Mouse (Mus musculus) ES-E14 (cell line): ENCODE data around the gene Znrd1as. TPM values are rescaled to one million over a fixed set of nuclear protein-coding genes. Genes with fewer than 3 reads are reported as not detected.

Experiments used
- DNase-seq: peaks from one replicate; pipeline ENCODE4 v3.0.0-alpha.2; 2013; ENCODE audit warnings: low read depth, low spot score
- H3K27ac ChIP-seq: 2 replicates; pipeline ENCODE4 v1.5.1; 2012; ENCODE audit warnings: low read depth, mild to moderate bottlenecking, low read length, moderate library complexity, mixed read lengths; ENCODE audit not compliant: poor library complexity, insufficient read depth, severe bottlenecking
- H3K36me3 ChIP-seq: 2 replicates; pipeline ENCODE4 v1.6.1; 2012; ENCODE audit warnings: mild to moderate bottlenecking, low read length, moderate library complexity, mixed read lengths; ENCODE audit not compliant: control insufficient read depth, poor library complexity, insufficient read depth, severe bottlenecking
- H3K4me1 ChIP-seq, 2 experiments: fragments of 150-350 bp in 1 of 2; sonication (generic) in 1 of 2; 2 replicates each; pipeline ENCODE4 v1.6.1; 2012; ENCODE audit warnings: low read length in 2 of 2, mild to moderate bottlenecking in 1 of 2, mixed read lengths in 1 of 2; ENCODE audit not compliant: control insufficient read depth in 2 of 2, insufficient read depth in 2 of 2, poor library complexity in 1 of 2
- H3K4me3 ChIP-seq, 2 experiments: fragments of 150-350 bp in 1 of 2; sonication (generic) in 1 of 2; 2 replicates each; pipeline ENCODE4 v1.5.1; 2012; ENCODE audit warnings: low read length in 2 of 2, low read depth in 1 of 2, mild to moderate bottlenecking in 1 of 2, mixed read lengths in 1 of 2; ENCODE audit not compliant: insufficient read depth in 1 of 2, poor library complexity in 1 of 2, severe bottlenecking in 1 of 2
- H3K9ac ChIP-seq: 2 replicates; pipeline ENCODE4 v1.6.1; 2012; ENCODE audit warnings: low read depth, mild to moderate bottlenecking, low read length, mixed read lengths; ENCODE audit not compliant: poor library complexity, insufficient read depth, severe bottlenecking
- H3K9me3 ChIP-seq: fragments of 150-350 bp; sonication (generic); 2 replicates; pipeline ENCODE4 v1.6.1; 2012; ENCODE audit warnings: low read depth, mild to moderate bottlenecking, low read length; ENCODE audit not compliant: control insufficient read depth, insufficient read depth
- CHD2 ChIP-seq: IDR thresholded peaks from 2 replicates; pipeline ENCODE4 v1.6.1; 2014; ENCODE audit warnings: mild to moderate bottlenecking, low read depth, low read length, inconsistent platforms
- HCFC1 ChIP-seq: IDR thresholded peaks from 2 replicates; pipeline ENCODE4 v1.6.1; 2012; ENCODE audit warnings: low read length, inconsistent platforms, borderline replicate concordance; ENCODE audit not compliant: insufficient read depth
- MAFK ChIP-seq: IDR thresholded peaks from 2 replicates; pipeline ENCODE4 v1.6.1; 2014; ENCODE audit warnings: mild to moderate bottlenecking, low read depth, low read length, inconsistent platforms; ENCODE audit not compliant: insufficient read depth
- ZC3H11A ChIP-seq: IDR thresholded peaks from 2 replicates; pipeline ENCODE4 v1.6.1; 2012; ENCODE audit warnings: low read depth, mild to moderate bottlenecking, inconsistent platforms, low read length, borderline replicate concordance
- ZNF384 ChIP-seq: IDR thresholded peaks from 2 replicates; pipeline ENCODE4 v1.6.1; 2012; ENCODE audit warnings: low read depth, low read length, inconsistent platforms
- in situ Hi-C, 2 experiments: fragments of 600-800 bp; cut with MboI; formaldehyde crosslinking; loops; one replicate each; pipeline ENCODE4 v1.15.1; 2025; ENCODE audit warnings: low sequenced_read_pairs in 2 of 2, inconsistent platforms in 1 of 2; ENCODE audit not compliant: unreplicated experiment in 2 of 2
- total RNA-seq: library from RNA; depleted of rRNA; stranded (reverse); fragments of 300-350 nt; gene quantifications from 2 replicates; pipeline ENCODE4 v1.2.3, GENCODE M21; 2012

Znrd1as gene
- total RNA-seq, 1 experiment = 15.1 TPM

DNA sequence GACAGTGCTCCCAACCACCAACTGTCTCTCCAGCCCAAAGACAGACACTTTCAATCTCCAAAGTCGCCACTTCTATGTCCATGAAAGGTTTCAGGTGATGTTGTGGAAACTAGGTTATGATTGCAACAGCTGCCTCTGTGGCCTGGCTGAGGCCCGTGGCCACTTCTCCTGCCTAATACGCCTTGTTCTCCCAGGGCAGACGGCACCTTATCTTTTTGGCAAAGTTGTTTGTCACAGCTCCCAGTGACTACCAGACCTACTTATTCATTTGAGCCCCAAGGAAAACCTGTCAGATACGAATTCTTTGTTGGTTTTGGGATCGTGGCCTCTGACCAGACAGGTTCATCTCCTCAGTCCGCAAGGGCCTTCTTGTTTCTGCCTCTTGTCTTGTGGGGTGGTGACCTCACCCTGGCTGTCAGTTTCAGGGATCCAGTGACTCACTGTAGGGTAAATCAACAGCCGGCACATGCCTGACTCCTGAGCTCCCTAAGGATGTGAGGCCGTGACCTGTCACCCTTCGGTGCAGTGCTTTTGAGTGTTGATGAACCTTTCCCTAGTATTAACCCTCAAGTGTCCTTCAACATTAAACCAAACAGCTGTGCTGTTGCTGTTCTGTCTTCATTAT is 30.8 kb upstream of the Znrd1as start:
- Histone ChIP-seq H3K4me1 (peaks cover 4 to 14% of the 10 kb centered on the region in 2 experiments; a peak in 3 of 4 replicates), H3K27ac (no peak overlapping the region), H3K4me3 (no peak overlapping the region), H3K36me3 (no peaks in the 10 kb centered on the region), H3K9ac (no peak overlapping the region), H3K9me3 (no peaks in the 10 kb centered on the region)
- DNase-seq = no peak
- TF ChIP-seq ZNF384 = no peak
- TF ChIP-seq HCFC1 = no peak
- no peak for TF ChIP-seq CHD2
- no peak for TF ChIP-seq MAFK
- TF ChIP-seq ZC3H11A = no peak
- in situ Hi-C loops = no loop called here

DNA sequence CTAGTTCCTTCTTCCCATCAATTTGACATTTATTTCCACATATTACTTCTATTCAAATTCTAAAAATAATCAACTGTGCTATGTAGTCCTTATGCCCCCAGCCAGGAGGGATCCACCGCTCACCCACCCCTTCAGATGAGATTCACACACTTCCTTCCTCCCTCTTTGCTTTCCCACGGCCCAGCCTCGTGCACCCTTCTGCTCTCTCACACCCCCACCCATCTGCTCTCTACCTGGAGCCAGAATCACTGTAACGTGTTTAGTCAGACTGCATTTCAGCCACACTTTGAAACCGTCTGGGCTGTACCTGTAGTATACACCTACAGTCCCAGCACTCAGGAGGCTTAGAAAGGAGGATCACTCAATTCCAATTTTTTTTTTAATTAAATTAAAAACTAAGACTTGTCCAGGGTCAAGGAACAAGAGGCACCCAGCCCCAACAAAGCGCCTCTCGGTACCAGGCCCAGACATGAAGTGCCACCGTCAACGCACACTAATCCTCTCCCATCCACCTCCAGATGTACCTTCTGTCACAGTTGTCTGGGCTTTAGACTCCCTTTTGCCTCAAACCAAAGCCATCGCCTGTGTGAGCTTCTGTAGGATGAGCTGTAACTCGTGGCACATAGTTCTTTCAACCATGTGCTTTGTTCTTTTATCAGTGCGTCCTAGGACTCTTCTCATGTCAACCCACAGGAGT is 29.0 kb upstream of the Znrd1as start:
- TF ChIP-seq ZC3H11A (no peak), HCFC1 (no peak), ZNF384 (no peak), MAFK (no peak), CHD2 (no peak)
- in situ Hi-C loops = no loop called here
- no peaks in the 10 kb centered on the region for H3K9me3 ChIP-seq
- no peak overlapping the region for H3K4me3 ChIP-seq
- DNase-seq = no peak
- no peak overlapping the region for H3K9ac ChIP-seq
- no peak overlapping the region; the same call in 1 of the 2 replicates for H3K27ac ChIP-seq
- H3K4me1 ChIP-seq = peaks cover 6 to 17% of the 10 kb centered on the region in 2 experiments; a peak in 3 of 4 replicates
- H3K36me3 ChIP-seq = no peaks in the 10 kb centered on the region

DNA sequence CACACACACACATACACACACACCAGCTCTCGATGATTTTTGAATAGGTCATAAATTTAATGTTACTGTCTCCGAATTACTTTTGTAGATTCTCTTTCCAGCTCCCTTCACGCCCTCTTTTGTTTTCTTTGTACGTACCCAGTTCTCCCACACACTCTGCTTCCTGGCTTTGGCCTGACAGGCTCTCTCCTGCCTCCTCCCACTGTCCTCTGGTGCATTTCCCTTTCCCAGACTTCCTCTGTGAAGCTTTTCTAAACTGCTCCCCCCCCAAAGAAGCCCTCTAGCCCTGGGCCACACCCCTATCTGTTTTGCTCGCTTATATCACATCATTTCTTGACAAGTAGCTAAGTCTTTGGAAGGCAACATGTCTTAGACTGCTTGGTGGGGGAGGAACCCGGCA is 28.2 kb upstream of the Znrd1as start:
- TF ChIP-seq HCFC1 (no peak), MAFK (no peak), ZC3H11A (no peak), CHD2 (no peak), ZNF384 (no peak)
- in situ Hi-C loops = no loop called here
- DNase-seq = no peak
- no peaks in the 10 kb centered on the region for H3K9me3 ChIP-seq
- peaks cover 6 to 17% of the 10 kb centered on the region in 2 experiments; a peak in 3 of 4 replicates for H3K4me1 ChIP-seq
- no peak overlapping the region for H3K27ac ChIP-seq
- no peak overlapping the region for H3K9ac ChIP-seq
- H3K36me3 ChIP-seq = no peaks in the 10 kb centered on the region
- H3K4me3 ChIP-seq = 0 out of 4 replicates have a peak overlapping the region, but pooled peaks of 1 of the 2 experiments have one; percentile 21

- Histone ChIP-seq H3K4me3 (no peak overlapping the region), H3K27ac (no peak overlapping the region), H3K4me1 (peaks cover 6 to 17% of the 10 kb centered on the region in 2 experiments; a peak in 3 of 4 replicates), H3K36me3 (no peaks in the 10 kb centered on the region), H3K9ac (no peak overlapping the region), H3K9me3 (no peaks in the 10 kb centered on the region)
- in situ Hi-C loops = no loop called here
- no peak for DNase-seq
- TF ChIP-seq MAFK (no peak), ZNF384 (no peak), HCFC1 (no peak), ZC3H11A (no peak), CHD2 (no peak)
Measured at GRCm38 (mm10) chr17:36931130-36931529, 27.3 kb upstream of the Znrd1as start.
